Mouse (Mus musculus): ENCODE data around the gene Gm10778. TPM values are rescaled to one million over a fixed set of nuclear protein-coding genes. Genes with fewer than 3 reads are reported as not detected.
"Not testable (repeated sequence)": the region's sequence is repeated elsewhere in the genome, so short reads cannot be mapped to it uniquely, and the experiment has no call there.

Gene Gm10778
- total RNA-seq, 2 experiments from 2014 or later, result 2.8 to 3.2 TPM

DNA sequence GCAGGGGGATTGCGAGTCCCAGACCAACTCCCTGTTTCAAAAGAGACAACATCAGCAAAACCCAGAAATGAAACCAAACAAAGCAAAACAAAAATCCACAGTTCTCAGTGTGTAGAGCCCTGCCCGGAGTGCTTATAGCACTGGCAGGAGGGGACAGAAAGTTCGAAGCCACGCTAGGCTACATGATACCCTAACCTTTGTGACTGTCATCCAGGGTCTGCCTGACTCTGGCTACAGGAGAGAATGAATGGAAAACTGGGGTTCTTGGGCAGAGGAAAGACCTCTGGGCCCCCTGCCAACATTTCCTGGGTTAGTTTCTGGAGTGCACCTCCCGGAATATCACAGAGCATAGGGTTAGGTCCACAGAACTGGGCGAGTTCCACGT lies 21.0 kb upstream of the Gm10778 start:
- peak; percentile 47 for DNase-seq

DNA sequence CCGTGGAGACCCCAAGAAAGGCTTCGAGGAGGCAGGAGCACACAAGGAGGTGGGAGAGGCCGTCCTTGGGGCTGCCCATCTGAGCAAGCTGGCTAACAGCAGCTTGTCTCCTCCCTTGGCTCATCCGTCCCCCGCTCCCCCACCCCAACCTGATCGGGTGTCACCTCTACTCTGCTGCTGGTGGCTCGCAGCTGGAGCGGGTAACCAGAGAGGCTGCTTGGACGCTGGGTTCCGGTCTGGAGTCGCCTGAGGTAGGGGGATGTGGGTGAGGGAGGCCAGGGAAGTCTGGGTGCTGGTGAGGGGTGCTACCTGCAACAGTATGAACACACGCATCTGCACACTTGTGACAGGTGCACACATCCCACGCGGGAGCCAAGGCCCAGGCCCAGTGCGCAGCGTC lies 20.5 kb upstream of the Gm10778 start, which contains the start of gene Ankrd24:
TSS of gene Ankrd24 (plus strand) at position 151 of the 400 bp plus-strand sequence.
- DNase-seq, result no peak

DNA sequence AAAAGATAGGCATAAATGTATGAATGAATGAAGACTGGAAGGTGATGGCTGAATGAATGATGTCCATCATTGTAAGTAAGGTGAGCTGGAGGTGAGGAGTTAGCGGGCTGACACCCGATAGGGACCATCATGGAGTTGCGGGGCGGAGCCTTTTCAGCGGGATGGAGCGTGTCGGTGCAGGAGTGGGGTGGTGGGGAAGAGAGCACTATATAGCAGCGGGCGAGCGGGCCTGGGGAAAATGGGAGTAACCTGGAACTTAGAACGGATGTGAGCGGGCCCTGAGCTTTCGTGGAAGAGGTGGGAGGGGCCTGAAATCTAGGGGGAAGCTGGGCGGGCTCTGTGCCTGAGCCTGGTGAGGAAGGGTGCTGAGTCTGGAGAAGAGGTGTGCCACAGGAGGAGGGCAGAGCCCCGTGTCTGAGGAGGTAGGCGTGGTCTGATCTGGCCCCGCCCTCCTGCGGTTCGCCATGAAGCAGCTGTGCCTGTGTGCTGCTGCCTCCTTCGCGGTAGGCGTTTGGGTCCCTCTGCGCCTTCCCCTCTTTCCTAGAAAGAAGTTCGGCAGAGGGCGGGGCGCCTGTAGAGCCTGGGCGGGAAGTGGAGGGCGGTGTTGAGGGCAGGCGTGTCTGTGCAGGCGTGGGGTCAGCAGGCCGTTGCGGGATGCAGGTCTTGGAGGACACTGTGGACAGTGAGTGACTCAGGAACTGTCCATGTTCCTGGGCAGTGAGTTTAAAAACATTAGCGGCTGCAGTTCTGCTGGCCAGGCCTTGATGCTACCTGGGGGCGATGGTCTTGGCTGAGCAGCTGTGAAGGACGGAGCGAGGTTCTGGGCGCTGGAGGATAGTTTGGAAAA lies 15.4 kb upstream of the Gm10778 start:
- peak; percentile 91 for DNase-seq

DNA sequence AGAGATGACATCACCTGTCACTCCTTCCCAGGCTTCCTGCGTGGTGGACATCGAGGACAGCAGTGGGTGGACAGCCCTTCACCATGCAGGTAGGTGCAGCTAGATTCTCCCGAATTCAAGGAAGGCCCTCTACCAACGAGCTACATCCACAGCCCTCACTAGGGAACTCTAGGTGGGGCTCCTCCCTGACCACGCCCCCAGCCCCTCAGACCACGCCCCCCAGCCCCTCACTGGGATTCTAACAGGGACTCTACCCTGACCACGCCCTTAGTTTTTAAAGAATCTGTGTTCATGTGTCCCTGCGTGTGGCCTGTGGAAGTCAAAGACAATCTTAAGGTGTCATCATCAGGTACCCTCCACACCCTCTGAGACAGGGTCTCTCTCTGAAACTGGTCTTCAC lies 12.5 kb upstream of the Gm10778 start:
- no peak for DNase-seq

DNA sequence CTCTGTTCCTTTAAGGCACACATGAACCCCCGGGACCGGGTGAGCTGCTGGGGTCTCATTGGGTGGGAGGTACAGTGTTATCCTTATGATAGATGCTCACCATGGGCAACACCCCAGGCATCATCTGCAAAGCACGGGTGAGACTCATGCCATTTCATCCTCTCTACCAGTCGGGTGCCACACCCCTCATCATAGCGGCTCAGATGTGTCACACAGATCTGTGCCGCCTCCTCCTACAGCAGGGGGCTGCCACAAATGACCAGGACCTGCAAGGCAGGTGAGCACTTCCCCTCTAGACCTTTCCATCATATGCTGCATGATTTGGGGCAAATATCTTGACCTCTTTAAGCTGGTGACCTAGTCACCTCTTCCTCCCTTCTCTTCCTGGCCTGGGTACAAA lies 10.8 kb upstream of the Gm10778 start:
- peak; percentile 0 for DNase-seq

DNA sequence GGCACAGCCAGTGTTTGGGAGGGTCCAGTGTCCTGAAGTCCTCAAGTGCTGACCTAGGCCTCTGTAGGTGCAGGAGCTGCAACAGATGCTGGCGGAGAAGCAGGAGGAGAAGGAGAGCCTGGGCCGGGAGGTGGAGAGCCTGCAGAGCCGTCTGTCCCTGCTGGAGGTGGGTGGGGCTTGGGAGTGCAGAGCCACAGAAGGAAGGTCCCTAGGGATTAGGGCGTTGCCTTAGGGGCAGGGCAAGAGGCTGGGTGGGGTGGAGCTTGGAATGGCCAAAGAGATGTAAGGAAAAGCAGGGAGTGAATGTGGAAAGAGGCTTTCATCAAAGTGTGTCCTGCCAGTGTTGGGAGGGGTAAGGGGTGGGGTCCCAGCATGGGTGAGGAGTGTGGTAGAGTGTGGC lies 8.0 kb upstream of the Gm10778 start:
- DNase-seq, result peak; percentile 36

DNA sequence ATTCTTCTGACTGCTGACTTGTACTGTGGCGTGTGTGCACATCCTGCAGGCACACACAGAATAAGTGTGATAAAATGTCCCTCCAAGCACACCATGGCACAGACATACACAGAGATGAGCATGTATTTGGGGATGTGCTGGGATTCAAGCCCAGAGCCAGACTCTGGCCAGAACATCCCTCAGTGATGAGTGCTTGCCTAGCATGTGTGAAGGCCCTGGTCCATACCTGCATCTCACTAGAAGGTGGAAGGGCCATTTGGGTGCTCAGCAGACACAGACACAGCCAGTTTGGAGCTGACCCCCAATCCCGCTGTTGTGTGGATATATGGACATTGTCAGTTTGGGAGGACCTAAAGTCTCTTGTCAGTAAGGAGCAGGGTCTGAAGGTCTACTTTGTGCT lies 7.3 kb upstream of the Gm10778 start:
- peak; percentile 5 for DNase-seq

DNA sequence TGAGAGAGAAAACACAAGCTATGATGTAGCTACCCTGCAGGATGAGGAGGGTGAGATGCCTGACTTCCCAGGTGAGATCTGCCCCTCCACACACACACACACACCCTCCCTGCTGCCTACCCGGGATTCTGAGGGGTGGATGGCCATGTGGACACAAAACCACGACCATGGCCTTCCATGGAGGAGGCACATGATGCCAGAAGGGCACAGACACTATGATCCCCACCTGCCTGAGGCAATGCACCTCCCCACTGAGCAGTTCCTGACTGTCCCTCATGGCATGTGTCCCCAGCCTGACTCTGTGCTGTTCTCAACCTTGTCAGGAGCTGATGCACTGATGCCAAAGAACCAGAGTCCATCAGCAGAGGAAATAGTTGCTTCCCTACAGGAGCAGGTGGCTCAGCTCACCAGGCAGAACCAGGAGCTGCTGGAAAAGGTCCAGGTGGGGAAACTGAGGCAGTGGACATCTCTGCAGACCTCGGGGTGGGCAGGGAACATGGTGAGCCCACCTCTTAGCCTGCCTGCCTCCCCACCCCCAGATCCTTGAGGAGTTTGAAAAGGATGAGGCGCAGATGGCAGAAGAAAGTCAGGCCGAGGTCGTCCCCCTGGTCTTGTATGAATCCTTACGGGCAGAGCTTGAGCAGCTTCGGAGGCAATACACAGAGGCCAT lies 6.7 kb upstream of the Gm10778 start:
- DNase-seq, result peak; percentile 19

DNA sequence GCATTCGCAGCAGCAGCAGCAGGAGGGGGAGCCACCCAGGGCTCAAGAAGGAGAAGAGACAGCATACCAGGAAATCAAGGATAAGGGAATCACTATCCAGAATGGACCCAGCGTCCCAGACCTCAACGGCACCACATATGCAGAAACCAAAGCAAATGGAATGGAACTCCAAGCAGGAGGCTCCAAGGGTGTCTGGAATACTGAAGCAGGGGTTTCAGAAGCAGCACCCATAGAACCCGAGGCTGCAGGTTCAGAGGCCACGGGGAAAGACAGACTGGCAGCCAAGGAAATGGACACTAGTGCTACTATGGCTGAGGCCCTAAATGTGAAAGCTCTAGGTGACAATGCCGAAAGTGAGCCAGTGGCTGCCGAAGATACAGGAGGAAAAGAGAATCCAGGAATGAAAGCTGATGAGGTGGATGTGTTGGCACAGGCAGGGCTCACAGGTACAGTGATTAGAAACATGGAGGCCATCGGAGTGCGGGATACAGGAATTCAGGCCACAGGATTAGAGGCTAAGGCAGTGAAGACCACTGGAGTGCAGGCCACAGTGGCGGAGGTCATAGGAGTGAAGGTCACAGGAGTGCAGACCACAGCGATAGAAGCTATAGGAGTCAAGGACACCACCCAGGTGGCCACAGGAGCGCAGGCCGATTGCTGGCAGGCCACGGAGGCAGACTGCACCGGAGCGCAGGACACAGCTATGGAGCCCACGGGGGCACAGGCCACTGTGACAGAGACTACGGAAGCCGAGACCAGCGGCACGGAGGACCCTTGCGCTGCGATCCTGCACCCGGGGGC lies 6.0 kb upstream of the Gm10778 start:
- DNase-seq, result no peak

DNA sequence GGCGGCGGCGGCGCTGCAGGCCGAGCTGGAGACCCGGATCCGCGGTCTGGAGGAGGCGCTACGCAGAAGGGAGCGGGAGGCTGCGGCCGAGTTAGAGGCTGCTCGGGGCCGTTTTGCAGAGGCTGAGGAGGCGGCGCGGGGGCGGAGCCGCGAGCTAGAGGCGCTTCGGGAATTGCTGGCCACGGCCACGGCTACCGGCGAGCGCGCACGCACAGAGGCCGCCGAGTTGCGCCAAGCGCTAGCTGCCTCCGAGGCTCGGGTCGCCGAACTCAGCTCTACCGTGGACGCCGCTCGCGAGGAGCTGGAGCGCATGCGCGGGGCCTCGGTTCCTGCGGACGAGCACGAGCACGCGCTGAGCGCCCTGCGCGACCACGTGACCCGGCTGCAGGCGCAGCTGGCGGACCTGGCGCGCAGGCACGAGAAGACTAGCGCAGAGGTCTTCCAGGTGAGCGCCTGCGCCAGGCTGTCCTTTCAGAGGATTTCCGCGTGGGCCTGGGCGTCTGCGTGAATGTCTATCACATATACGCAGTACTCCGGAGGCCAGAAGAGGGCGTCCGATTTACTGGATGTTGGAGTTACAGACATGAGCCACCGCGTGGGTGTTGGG lies 5.3 kb upstream of the Gm10778 start:
- DNase-seq, result peak; percentile 97

DNA sequence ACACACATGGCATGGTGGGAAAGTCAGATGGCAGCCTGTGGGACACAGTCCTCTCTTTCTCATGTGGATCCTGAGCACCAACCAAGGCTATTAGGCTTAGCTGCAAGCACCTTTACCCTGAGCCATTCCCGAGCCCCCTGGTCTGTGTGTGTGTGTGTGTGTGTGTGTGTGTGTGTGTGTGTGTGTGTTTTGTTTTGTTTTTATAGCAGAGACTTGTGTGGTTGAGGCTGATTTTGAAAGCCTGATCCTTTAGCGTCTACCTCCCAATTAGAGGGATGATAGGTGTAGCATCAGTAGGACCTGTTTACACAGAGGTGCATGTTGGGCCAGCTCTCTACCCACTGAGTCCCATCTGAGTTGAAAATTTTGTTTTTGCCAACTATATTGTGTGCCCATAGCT lies 4.7 kb upstream of the Gm10778 start:
- no peak for DNase-seq

DNA sequence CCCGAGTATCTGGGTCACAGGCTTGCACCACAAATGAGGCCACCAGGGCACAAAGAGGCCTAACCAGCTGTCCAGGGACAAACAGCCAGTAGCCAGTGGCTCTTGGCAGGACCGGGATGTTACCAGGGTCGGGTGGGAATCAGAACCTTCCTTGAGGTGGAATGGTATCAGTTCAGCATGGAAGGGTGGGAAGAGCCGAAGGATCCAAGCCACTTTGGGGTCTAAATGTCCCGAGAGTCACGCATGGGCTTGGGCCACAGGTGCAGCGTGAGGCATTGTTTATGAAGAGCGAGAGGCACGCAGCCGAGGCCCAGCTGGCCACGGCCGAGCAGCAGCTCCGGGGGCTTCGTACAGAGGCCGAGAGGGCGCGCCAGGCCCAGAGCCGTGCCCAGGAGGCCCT lies 4.1 kb upstream of the Gm10778 start:
- DNase-seq, result no peak

DNA sequence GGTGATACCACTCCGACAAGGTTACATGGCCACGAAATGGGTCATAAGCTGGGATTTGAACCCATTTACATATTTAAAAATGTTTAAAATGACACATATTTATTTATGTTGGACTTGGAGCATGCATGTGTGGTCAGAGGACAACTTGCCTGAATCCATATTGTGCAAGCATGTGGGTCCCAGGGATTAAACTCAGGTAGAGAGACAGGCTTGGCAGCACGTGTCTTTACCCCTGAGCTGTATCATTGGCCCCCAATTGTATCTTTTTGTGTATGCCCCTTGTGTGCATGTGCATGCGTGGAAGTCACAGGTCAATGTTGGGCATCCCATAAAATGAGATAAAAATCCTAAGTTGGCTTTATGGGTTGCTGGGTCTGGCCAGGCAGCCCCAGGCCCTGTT lies 3.5 kb upstream of the Gm10778 start:
- no peak for DNase-seq

DNA sequence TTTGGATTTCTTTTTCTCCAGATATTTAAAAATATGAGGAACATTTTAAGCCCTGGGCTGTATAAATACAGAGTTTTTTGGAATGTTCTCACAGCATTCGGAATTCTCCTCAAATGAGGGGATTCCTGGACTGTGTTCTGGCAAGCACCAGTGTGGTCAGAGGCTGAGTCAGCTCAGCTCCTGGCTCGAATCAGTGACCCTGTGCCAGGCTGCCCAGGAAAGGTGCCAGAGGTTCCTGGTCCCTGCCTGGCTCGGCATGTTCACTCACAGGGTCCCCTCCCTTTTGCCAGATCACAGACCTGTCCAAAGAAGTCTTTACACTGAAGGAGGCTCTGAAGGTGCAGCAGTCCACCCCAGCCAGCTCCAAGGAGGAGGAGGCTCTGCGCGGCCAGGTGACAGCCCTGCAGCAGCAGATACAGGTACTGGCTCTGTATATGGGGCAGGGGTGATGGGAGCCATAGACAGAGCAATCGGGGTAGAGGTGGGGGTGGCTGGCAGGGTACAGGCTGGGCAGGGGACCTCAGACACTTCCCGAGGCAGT lies 2.8 kb upstream of the Gm10778 start:
- peak; percentile 64 for DNase-seq

DNA sequence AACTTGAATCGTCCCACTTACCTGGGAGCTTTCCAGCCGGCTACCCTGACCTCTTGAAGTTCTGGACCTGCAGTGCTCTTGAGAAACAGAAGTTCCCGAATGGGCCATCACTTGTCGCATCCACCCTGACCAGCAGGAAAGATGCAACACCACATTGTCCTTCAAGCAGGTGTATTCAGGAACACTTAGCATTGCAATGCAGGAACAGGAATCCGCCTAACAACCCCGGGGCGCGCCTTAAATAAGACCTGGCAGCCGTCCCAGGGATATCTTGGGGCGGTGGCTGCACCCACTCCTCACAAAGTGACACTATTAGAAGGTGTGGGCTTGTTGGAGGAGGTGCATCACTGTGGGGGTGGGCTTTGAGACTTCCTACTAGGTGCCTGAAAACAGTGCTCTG lies 6.3 kb downstream of the Gm10778 start:
- peak; percentile 0 for DNase-seq

DNA sequence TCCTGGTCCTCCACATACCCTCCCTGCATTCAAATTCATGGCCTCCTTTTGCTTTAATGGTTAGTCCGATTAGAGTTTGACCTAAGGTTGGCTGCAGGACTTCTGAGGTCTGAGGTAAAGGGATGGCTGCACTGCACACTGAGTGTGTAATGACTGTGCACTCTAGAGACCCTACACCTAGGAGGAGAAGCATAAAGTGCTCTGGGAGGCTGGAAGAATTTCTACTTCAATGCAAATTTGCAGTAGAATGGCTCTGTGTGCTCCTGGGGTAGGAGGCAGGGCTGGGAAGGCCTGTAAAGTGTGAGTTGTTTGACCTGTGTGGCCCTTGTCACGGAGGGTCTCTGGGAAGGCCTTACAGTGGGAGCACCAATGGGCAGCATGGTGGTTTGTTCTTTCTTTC lies 7.3 kb downstream of the Gm10778 start:
- DNase-seq, result no peak

DNA sequence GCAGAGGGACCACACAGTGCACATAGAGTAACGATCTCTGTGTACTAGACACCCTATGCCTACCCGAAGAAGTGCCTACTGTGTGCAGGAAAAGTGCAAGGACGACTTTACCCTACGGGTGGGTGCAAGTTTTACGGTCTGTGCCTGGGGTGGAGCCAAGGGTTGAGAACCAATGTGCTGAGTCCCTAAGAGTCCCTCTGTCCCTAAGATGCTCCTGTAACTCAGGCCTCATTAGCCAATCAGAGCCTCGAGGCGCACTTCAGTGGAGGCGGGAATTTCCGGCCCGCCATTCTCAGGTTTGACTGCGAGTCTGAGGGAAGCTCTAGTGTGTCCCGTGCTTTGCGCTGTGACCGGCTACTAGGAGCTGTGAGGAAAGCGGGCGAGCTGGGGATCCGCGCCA lies 38.3 kb downstream of the Gm10778 start:
- not testable (repeated sequence) for DNase-seq

DNA sequence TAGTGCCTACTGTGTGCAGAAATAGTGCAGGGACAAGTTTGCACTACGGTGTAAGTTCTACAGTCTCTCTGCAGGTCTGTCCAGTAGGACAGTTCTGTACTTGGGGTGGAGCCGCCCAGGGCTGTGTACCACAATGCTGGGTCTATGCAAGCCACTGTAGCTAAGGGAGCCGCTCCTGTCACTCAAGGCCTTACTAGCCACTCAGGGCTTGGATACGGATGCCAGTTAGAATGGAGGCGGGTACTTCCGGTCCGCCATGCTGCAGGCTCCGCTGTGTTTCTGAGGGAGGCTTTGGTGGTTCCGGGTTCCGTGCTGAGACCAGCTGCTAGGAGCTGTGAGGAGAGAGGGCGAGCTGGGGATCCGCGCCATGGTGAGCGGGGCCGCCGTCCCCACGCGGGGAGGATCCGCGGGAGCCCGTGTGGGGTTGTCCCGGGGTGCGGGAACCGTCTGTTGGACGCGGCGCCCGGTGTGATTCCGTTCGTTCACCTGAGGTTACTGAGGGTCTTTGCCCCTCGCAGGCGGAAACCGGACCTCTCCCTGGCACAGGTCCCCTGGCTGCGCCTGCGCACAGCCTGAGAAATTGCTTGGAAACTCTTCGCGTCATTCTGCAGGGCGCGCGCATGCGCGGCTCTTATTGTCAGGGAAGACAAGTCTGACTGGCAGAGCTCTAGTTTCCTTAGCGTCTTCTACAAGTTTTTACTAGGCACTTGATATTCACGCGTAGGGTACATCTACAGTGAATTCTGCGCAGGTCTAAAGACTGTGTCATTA lies 55.9 kb downstream of the Gm10778 start, which contains the start of gene Zfp433:
TSS of gene Zfp433 (plus strand) at position 295 of the 771 bp plus-strand sequence.
- DNase-seq, result not testable (repeated sequence)
